Mouse (Mus musculus) left cerebral cortex, adult 9 months (tissue): ENCODE results near the gene Ndufa11.

Source experiments
- DNase-seq, 2 experiments: peaks; one replicate each; pipeline ENCODE4 v3.0.0; 2022; ENCODE audit warnings: low spot score in 2 of 2

The Ndufa11 gene

GRCm38 (mm10) chr17:56717363-56718058 is at the start of gene Ndufa11, which contains the start of gene Vmac:
TSS of gene Ndufa11 (plus strand) at chr17:56717767.
TSS of gene Vmac (minus strand) at chr17:56718022.
- DNase-seq = peak; percentile 72 to 95

GRCm38 (mm10) chr17:56668384-56669144 is 49.0 kb upstream of the Ndufa11 start:
- DNase-seq = peak in 1 of 2 experiments; percentile 72

GRCm38 (mm10) chr17:56669766-56670165 is 47.8 kb upstream of the Ndufa11 start:
- no peak for DNase-seq

GRCm38 (mm10) chr17:56672941-56673646 is 44.5 kb upstream of the Ndufa11 start, which contains the start of gene Ranbp3:
TSS of gene Ranbp3 (plus strand) at chr17:56673294.
- peak; percentile 98 to 99 for DNase-seq

GRCm38 (mm10) chr17:56673647-56674416 is 43.7 kb upstream of the Ndufa11 start:
- no peak for DNase-seq

- DNase-seq = no peak
Measured at GRCm38 (mm10) chr17:56681791-56682190, 35.8 kb upstream of the Ndufa11 start.

GRCm38 (mm10) chr17:56682880-56683279 is 34.7 kb upstream of the Ndufa11 start:
- no peak for DNase-seq

- DNase-seq = no peak
Measured at GRCm38 (mm10) chr17:56683546-56684140, 33.9 kb upstream of the Ndufa11 start.

- no peak for DNase-seq
Measured at GRCm38 (mm10) chr17:56684649-56685048, 32.9 kb upstream of the Ndufa11 start.

GRCm38 (mm10) chr17:56686801-56687200 is 30.8 kb upstream of the Ndufa11 start:
- DNase-seq = no peak

GRCm38 (mm10) chr17:56688045-56688444 is 29.5 kb upstream of the Ndufa11 start:
- DNase-seq = no peak

- no peak for DNase-seq
Measured at GRCm38 (mm10) chr17:56688689-56689088, 28.9 kb upstream of the Ndufa11 start.

- no peak for DNase-seq
Measured at GRCm38 (mm10) chr17:56693395-56693794, 24.2 kb upstream of the Ndufa11 start.

GRCm38 (mm10) chr17:56693851-56694310 is 23.7 kb upstream of the Ndufa11 start:
- peak; percentile 46 to 73 for DNase-seq

- DNase-seq = no peak
Measured at GRCm38 (mm10) chr17:56700451-56700850, 17.1 kb upstream of the Ndufa11 start.

- no peak for DNase-seq
Measured at GRCm38 (mm10) chr17:56703038-56703437, 14.5 kb upstream of the Ndufa11 start.

GRCm38 (mm10) chr17:56706515-56706914 is 11.1 kb upstream of the Ndufa11 start:
- DNase-seq = no peak

GRCm38 (mm10) chr17:56708692-56709091 is 8.9 kb upstream of the Ndufa11 start:
- DNase-seq = no peak

- DNase-seq = no peak
Measured at GRCm38 (mm10) chr17:56709708-56710107, 7.9 kb upstream of the Ndufa11 start.

- no peak for DNase-seq
Measured at GRCm38 (mm10) chr17:56715360-56715759, 2.2 kb upstream of the Ndufa11 start.
